Mouse (Mus musculus) adrenal gland, postnatal 10 days (tissue): Measurements from ENCODE around the gene Gm43720. TPM values are rescaled to one million over a fixed set of nuclear protein-coding genes. Genes with fewer than 3 reads are reported as not detected.

Experiments
- DNase-seq: peaks from one replicate; pipeline ENCODE4 v3.0.0; 2021; ENCODE audit warnings: mixed read lengths
- long read RNA-seq, 2 experiments: library from polyadenylated mRNA; stranded (forward); transcript quantifications; one replicate each; pipeline ENCODE4 v2.0.0; 2021
- total RNA-seq, 2 experiments: library from RNA; stranded (reverse); gene quantifications; 2 replicates each; pipeline ENCODE4 v1.2.3; 2021

Gene Gm43720
- under 1 TPM in 1 of 2 experiments, not detected in 1; 0.03 TPM for total RNA-seq
- long read RNA-seq, experiment 1, result 0 reads
- long read RNA-seq, experiment 2, result 0 reads

- DNase-seq, result peak; percentile 88
These were observed at the start of gene Gm43720, which contains the start of the genes Gpc2 and Stag3 for GRCm38 (mm10) chr5:138279585-138280424. Gene Gm43720, minus strand, starts transcription at chr5:138279958. Gene Gpc2, minus strand, starts transcription at chr5:138280005. Gene Stag3, plus strand, starts transcription at chr5:138280240.

GRCm38 (mm10) chr5:138312795-138313194, 33.0 kb upstream of the Gm43720 start:
- no peak for DNase-seq

- no peak for DNase-seq
These were observed 19.9 kb upstream of the Gm43720 start for GRCm38 (mm10) chr5:138299613-138300012.

- no peak for DNase-seq
These were observed 14.4 kb upstream of the Gm43720 start for GRCm38 (mm10) chr5:138294158-138294557.

DNA sequence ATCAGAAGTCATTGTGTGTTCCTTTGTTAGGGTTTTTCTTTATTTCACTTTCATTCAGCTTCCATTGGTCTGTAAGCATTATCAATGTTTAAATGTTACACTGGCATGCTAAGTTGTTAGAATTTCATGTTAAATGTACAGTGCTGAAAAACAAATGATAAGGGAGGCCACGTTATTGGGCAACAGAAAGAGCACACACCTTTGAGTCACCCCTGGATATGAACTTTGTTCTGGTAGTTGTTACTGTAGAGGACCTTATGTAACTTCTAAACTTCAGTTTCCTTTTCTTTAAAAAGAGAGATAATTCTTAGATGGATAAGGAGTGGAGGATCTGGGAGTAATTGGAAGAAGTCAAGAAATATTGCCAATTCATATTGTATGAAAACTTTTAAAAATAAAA, 11.9 kb upstream of the Gm43720 start:
- DNase-seq, result no peak

- no peak for DNase-seq
These were observed 8.1 kb upstream of the Gm43720 start for GRCm38 (mm10) chr5:138287861-138288260.

DNA sequence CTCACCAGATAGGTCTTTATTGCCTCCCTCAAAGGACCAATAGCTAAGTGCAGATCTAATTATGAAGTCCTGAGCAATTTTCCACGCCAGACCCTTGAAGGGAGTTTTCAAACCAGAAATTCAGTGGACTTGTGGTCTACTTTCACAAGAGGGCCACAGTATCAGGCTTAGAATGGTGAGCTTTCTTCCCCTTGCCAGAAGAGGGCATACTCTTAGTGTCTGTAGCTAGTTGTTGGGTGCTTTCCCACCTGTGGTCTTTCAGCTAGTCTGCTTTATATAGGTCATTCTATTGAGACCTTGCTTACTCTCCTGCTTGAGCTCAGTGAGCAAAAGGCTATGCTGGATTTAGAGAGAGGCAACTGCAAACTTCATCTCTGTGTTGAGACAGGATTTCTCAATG, 3.8 kb upstream of the Gm43720 start:
- no peak for DNase-seq

- DNase-seq, result no peak
These were observed 2.0 kb upstream of the Gm43720 start for GRCm38 (mm10) chr5:138281798-138282197.

- DNase-seq, result no peak
These were observed 1.1 kb upstream of the Gm43720 start for GRCm38 (mm10) chr5:138280829-138281228.

DNA sequence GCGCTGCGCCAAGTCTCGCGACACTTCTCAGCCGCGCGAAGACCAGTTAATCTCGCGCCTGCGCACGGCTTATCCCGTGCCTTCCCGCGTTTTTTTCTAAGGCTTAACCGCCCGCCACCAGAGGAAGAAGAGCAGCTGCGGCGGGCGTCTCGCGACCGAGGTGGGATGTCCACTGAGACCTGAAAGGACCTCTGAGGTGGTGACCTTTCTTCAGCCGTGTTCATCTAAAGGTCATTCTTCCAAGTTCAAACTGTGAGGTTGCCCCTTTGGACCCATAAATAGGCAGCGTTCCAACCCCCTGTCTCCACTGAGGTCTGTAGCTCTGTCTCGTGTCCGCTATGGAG, 639 bp upstream of the Gm43720 start:
- DNase-seq, result no peak

GRCm38 (mm10) chr5:138277994-138278393, 1.8 kb downstream of the Gm43720 start:
- no peak for DNase-seq

GRCm38 (mm10) chr5:138275216-138276050, 4.3 kb downstream of the Gm43720 start:
- DNase-seq, result no peak

DNA sequence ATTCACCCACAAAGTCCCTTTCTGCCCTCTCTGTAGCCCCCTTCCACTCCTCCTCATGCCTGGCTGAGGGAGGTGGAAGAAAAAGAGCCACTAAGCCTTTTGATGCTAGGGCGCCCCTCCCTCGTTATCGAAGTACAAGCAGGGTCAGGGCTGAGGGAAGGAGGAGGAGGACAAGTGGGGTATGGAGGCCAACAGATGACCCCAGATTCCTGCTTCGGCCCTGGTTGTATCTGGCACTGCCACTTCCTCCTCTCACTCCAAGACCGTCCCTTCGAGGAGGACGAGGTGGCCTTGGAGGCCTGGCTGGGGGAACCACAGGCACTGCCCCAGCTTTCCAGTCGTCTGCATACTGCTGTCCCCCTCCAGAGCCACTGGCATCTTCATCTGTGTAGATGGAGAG, 5.6 kb downstream of the Gm43720 start:
- DNase-seq, result no peak

GRCm38 (mm10) chr5:138272409-138272923, 7.3 kb downstream of the Gm43720 start, which contains the start of gene Gal3st4:
Gene Gal3st4, minus strand, starts transcription at chr5:138272840.
- DNase-seq, result no peak

DNA sequence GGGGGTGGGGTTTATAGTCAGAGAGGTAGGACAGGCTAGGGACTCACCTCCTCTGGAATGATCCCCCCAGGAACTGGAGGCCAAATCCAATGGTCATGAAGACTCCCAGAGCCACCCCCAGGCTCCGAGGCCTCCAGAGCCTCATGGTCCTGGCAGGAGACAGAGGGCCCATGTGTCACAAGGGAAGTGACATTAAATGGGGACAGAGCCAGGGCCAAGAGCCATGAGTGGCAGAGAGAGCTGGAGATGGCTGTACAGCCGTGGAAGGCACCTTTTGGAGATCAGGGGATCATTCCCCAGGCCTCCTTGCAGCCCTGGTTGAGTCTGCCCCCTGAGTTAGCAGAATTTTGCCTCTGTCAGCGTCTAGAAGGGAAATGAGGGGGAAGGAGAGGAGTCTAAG, 8.5 kb downstream of the Gm43720 start:
- DNase-seq, result peak; percentile 35

GRCm38 (mm10) chr5:138268980-138269379, 10.8 kb downstream of the Gm43720 start:
- no peak for DNase-seq

- no peak for DNase-seq
These were observed 12.6 kb downstream of the Gm43720 start for GRCm38 (mm10) chr5:138267114-138267513.

- no peak for DNase-seq
These were observed 14.0 kb downstream of the Gm43720 start for GRCm38 (mm10) chr5:138265712-138266111.

- no peak for DNase-seq
These were observed 15.6 kb downstream of the Gm43720 start for GRCm38 (mm10) chr5:138264207-138264578.

DNA sequence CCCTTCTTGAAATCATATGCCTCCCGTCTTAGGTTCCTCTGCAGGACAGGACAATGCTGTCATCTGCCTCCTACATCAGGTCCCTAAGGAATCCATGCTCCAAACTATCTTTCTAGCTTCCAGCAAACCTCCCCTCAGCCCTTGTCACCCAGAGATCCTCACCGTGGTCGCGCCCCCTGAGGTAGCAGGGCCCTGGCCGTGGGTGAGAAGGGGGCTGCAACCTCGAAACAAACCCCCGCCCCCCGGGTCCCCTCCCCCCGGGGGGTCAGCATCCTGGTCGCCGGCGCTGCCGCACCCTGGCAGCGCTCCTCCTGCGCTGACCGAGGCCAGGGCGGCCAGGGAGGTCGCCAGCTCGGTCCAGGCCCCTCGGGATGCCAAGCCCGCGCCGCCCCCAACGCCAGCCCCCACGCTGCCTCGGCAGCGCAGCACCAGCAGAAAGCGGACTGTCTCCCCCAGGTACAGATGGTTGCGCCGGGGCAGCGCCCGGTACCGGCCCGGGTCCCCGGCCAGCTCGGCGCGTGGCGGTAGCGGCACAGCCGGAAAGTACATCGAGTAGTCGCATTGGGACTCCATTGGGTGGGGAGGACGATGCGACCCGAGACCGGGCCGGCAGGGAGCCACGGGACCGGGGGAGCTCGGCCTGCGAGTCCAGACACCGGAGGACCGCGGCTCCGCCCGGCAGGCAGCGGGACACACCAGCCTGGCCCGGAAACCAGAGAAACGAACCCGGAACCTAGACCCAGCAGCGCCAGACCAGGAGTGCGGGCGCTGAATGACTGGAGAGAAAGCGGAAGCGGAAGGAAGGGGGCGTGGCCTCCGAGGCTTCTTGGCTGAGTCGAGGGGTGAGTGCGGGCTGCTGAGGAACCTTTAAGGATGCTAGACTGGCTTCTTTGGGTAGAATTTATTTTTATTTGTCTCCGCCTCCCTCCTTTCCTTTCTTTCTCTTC, 16.2 kb downstream of the Gm43720 start, which contains the start of gene BC037034:
BC037034 (minus strand) TSS at position 774 of the 947 bp plus-strand sequence.
- DNase-seq, result peak; percentile 95

- no peak for DNase-seq
These were observed 17.0 kb downstream of the Gm43720 start for GRCm38 (mm10) chr5:138262582-138263240.
